Mouse (Mus musculus) liver, adult (tissue): ENCODE measurements around the gene Card9.

Experiments used
- GATA4 ChIP-seq: IDR thresholded peaks from 2 replicates; pipeline ENCODE4 v1.6.1; 2014; ENCODE audit warnings: mild to moderate bottlenecking, low read length; ENCODE audit not compliant: insufficient replicate concordance

The Card9 gene

DNA sequence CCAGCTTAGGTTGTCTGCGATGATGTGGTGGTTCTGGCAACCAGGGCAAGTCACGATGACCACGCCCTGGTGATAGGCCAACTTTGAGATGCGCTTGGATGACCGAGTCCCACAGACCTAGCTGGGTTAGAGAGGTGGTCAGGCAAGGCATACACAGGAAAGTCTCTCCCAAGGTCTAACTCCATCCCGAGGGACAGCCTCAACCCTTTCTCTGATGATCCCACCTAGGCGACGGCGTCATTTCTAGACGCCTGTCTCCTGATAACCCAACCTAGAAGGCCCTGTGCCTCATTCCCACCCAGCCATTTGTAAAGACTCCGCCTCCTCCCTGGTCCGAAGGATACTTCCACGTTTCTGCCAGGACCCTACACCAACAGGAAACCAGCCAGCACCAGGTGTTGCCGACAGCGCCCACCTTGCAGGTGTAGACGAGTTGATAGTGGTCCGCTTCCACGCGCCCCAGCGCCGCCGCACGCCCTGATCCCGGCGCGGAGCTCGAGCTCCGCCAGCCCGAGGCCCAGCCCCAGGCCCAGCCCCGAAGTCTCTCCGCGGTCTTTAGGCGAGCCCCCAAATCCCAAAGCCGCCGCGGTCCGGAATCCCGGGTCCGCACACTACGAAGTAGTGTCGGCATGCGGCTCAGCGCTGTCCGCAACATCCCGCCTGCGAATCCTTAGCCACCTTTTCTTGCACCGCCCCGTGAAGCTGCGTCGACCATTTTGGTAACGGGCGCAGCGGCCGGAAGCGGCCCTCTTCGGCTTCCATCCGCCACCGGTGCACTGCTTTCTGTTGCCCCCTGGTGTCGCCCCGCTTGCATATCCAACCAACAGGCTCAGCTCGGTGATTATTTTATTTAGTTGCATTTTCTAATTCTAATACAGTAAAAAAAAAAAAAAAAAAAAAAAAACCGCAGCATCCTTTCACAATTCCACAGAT is 9.1 kb downstream of the Card9 start, which contains the start of gene Dnlz:
Gene Dnlz (minus strand): TSS at position 753 of the 933 bp plus-strand sequence.
- no peak for TF ChIP-seq GATA4

DNA sequence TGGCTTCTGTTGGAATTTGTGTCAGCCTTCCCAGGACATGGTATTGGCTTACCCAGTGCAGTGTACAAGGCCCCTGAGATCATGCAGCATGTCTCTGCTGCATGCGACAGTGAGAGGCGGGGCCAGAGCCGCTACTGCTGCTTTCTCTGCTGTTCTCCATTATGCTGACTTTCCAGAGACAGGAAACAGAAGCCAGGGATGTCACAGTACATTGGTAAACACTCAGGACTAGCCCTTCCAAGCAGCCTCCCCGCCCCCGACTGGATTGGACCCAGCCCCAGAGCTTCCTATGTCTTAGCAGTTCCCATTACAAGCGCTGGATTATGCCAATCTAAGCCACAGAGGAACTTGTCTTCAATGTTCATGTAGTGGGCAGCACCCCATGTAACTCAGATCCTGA is 12.5 kb downstream of the Card9 start:
- no peak for TF ChIP-seq GATA4

DNA sequence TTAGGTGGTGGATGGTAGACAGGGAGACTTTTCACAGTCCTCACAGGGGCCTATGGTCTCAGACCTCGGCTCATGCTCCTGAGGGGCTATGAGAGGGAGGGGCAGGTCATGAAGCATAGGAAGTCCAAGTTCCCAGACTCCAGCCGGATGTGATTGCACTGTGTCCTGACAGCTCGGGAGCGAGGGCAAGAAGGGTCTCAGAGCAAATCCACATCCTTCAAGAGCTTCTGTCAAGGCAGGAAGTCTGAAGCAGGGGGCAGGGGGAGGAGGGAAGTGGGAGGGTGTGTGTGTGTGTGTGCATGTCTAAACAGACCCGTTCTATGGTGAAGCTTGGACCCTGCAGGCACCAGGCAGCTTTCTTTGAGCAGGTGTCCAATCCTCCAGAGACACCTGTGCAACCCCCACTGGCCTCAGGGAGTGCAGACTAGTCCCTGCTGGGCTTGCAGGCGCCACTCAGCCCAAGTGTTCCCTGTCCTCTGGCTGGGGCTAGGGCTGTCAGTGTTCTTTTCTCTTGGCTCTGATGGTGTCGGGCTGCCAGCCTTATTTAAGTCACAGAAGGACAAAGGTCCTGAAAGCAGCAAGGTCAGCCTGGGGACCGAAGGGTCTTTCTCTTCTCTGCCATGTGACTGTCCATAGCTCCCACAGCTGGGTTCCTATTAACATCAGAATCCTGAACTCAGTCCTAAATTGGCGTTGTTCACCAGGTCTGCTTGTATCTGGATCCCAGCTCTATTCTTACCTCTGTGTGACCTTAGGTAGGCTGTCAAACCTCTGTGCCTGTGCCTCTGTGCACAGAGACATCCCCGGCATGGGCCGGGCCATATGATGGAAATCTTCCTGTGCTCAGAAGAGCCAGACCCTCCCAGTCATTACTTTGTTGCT is 17.9 kb downstream of the Card9 start:
- no peak for TF ChIP-seq GATA4

DNA sequence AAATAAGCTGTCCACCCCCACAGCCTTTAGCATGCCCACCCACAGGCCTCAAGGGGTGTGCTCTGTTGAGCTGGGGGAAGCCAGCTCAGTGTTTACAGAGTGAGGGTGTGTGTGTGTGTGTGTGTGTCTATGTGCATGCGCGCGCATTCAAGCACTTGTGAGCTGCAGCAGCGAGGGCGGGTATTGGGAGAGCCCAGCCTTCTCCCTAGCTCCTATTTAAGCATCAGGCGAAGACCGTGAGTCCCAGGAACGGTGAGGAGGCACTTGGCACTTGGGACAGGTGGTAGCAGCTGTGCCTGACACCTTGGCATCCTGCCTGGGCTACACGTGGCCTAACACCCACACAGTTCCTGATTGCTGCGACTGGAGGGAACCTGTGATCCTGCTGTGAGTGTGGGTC is 18.7 kb downstream of the Card9 start:
- no peak for TF ChIP-seq GATA4

DNA sequence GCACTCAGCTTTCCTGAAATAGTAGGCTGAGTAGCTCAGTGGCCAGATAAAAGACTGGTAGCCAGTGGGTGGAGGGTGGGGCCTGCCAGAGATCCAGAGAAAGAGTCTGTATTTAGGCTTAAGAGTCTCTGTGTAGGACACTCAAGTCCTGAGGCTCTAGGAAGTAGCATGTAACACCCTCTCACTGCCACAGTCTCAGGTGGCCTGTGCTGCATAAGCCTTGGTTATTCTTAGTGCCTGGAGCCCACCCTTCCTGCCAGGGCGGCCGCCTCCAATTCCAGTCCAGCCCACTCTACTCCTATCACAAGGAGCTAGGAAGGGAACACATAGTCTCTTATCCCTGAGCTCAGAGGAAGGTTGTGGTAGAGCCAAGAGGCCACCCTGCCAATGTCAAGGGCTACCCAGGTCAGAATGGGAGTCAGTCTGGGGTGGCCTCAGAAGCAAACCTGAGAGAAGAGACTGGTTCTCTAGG is 19.2 kb downstream of the Card9 start:
- TF ChIP-seq GATA4 = peak; percentile 31; the same call in 1 of the 2 replicates

DNA sequence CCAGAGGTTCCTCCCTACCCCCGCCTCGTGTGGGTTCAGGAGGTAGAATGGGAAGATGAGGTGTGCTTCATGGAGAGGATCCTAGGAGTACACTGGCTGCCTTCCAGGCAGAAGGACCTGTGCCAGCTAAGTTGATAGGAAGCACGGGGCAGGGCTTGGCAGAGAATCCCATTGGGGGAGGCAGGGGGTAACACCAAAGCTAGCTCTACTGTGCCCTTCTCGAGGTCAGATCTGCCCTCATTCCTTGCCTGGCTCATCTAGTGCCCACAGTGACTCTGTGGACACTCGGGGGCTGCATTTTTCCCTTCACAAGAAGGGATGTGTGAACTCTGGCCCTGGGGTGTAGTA is 21.5 kb downstream of the Card9 start:
- no peak for TF ChIP-seq GATA4

DNA sequence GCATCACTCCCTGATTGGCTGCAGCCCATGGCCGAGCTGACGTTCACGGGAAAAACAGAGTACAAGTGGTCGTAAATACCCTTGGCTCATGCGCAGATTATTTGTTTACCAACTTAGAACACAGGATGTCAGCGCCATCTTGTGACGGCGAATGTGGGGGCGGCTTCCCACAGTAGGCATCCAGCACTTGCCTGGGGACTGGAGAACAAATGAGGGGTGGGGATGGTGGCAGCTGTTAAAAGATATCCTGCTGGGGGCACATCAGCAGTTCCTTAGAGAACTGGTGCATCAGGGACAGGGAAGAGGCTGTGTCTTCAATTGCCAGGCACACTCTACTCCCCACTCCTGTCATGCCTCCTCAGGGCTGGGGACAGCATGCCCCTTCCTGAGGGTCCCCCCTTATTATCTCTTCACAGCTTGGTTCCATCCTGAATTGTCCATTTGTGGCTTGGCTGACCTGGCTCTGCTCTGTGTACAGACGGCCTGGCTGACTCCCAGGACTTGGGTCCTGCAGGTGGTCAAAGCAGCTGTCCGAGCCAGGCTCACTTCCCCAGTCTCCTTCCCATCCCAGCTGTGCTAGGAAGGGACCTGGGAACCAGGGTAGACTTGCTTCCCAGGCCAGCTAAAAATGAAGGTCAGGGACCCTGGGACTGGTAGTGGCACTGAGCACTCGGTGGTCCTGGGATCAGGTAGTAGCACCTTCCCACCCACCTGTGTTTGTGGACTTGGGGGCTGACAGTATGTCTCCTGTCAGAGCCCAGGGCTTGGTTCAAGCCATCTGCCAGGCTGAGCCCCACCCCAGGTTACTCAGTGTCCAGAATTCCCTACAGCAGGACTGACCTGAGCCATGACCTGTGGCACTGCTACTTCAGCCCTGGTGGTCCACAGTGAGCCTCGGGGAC is 22.2 kb downstream of the Card9 start:
- TF ChIP-seq GATA4 = no peak

DNA sequence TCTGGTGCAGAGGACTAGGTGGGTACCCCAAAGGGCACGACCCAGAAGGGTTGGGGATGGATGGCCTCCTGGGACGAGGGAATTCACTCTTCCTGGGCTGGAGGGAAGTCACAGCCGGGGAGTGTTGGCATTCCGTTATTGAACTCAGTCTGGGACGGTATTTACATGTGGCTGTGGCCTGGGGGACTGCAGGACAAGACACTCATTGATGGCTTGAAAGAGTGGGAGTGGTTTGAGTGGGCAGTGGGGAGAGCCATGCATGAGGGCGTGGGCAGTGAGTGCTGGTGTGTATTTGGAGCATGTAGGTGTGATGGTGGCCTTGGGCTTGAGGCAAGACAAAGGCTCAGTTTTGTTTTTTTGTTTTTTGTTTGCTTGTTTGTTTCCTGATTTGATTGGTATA is 30.0 kb downstream of the Card9 start:
- TF ChIP-seq GATA4 = no peak

DNA sequence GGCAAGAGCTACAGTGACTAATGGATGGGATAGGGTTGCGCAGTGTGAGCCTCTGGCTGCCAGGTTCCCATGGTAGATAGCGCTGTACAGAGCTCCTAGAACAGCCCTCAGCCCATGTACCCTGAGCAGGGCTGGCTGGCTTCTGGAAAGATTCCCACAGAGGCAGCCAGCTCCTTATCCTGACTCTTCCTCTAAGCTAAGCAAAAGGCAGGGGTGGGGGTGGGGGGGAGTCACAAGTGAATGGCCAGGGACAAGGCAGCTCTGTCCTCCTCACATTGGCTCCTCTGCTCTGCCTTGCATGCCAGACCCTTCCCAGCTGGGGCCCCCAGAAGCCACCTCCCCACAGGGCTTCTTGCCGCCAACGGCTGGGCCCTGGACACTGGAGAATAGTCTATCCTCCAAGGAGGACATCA is 30.7 kb downstream of the Card9 start:
- TF ChIP-seq GATA4 = no peak

DNA sequence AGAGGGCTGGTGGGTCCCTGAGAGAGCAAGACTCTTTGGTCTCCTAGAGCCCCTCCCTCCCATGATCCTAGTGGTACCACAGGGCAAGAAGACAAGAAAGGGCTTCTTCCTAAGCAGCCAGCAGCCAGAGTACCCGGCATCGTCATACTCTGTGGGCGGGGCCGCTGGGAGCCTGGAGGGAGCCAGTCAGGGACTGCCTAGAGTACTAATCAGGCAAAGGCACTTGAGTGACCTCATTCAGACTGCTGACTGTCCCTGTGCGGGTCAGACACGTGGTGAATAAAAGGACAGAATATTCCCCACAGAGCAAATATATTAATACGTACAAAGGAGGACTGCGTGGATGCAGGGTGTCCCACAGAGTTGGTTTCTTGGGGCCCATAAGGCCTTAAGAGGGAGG is 31.3 kb downstream of the Card9 start:
- no peak for TF ChIP-seq GATA4

DNA sequence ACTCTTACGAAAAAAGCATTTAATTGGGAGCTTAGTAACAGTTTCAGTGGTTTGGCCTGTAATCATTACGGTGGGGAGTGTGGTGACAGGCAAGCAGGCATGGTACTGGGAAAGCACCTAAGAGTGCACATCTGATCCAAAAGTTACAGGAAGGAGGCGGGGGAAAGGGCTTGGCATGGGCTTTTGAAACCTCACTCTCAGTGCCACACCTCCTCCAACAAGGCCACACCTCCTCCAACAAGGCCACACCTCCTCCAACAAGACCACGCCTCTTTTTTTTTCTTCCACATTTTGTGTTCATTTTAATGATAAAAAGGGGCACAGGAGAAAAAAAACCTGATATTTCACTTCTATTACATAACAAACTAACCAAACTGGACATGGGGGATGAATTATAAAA is 32.9 kb downstream of the Card9 start:
- no peak for TF ChIP-seq GATA4

DNA sequence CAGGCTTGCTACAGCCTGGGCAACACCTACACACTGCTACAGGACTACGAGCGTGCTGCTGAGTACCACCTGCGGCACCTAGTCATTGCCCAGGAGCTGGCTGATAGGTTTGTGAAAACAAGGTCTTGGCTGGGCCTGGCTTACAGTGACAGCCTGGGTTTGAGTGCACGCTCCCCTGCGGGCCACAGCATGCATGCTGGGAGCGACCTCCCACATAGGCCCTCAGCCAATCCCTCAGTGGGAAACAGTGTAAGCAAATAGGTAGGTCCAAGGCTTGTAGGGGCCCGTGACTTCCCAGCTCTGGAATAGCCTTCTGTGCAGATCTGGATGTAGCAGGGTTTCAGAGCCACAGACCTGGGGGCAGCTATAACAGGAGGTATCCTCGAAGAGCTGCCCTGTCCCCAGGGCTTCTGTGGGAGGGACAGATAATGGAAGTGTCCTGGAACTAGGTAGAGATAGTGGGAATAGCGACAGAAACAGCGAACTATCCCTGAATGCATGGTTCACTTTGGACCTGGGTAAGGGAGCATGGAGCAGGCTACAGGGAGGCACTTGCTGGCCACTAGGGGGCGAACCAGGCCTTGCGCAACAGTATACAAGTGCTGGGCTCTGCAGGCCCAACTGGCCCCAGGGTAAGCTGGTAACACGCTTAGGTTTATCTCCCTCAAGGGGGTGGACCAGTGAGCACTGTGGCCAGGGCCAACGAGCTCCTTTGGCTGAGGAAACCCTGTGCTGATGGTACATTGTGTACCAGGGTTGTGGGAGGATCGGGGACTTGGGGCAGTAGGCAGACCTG is 35.1 kb downstream of the Card9 start:
- TF ChIP-seq GATA4 = no peak

DNA sequence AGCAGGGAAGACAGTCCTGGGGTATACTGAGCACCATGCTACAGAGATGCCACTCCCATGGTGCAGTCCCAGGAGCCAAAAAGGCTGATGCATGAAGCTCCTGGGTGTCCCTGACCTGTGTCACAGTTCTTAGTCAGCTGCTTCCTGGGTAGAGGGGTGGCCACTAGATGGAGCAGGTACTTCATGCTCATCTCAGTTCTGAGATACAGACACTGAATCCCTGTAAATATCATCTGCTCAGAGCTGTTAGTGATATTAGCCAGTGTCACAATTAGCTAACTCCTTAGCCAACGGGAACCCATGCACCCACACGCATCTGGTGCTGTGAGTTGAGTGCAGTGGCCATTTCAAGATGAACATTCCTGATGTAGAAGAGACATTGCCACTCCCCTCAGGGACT is 35.8 kb downstream of the Card9 start:
- no peak for TF ChIP-seq GATA4

DNA sequence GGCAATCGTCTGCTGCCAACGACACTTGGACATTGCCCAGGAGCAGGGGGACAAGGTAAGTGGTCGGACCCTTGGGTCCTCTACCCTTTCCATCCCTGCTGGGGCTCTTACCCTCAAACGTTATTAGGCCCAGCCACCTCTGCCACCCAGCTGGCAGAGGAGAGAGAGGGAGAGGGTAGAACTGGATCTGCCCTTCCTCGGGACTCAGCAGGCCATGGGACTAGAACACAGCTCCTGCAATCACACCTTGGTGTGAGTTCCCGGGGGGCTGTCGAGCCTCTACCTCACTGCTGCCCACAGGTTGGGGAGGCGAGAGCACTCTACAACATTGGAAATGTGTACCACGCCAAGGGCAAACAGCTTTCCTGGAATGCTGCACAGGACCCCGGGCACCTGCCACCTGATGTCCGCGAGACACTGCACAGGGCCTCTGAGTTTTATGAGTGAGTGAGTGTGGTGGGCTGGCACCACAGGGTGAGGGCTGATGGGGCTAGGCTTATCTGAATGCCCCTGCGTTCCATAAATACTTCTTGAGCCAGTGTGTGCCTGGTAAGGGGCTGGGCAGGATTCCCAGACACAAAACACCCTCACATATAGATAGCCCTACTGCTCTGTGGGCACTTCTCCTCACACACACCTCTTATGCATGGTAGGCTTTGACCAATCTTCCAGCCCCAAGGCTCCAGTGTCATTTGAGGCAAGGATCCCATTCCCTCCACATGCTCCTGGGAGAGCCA is 37.0 kb downstream of the Card9 start:
- no peak for TF ChIP-seq GATA4
